Mouse (Mus musculus): ENCODE measurements around the gene Vmn1r33. TPM values are rescaled to one million over a fixed set of nuclear protein-coding genes. Genes with fewer than 3 reads are reported as not detected.

Vmn1r33 gene
- not detected in 2 replicates for polyA plus RNA-seq (2012; rRNA removed)

DNA sequence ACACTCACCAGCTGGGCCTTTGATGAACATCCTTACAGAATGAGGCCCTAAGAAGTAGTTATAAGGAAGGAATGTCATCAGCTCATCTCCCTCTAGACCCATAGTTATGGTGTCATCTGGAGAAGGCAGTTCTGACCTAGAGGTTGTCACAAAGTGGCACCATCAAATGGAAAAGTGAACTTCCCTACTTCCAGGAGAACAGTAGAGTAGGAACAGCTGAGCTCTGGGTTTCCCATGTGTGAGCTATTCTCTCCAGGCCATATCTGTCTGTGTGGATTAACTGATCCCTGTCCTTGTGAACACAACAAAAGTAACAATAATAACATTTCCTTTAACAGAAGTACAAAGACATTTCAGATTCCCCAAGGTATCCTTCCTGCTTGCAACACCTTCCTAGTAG lies at the start of gene Vmn1r33:
Gene Vmn1r33 (minus strand): TSS at position 101 of the 400 bp plus-strand sequence.

DNA sequence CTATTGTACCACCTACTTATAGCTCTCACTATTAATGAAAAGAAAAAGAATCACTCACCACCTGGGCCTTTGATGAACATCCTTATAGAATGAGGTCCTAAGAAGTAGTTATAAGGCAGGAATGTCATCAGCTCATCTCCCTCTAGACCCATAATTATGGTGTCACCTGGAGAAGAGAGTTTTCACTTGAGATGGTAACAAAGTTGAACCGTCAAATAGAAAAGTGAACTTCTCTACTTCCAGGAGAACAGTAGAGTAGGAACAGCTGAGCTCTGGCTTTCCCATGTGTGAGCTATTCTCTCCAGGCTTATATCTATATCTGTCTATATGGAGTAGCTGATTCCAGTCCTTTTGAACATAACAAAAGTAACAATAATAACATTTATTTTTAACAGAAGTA lies 25.7 kb upstream of the Vmn1r33 start, which contains the start of gene Vmn1r34:
Gene Vmn1r34 (minus strand): TSS at position 101 of the 400 bp plus-strand sequence.

Other genes with a start within 250 kb of the Vmn1r33 start
- gene Mad2l1, start 82.9 kb downstream of the Vmn1r33 start, polyA plus RNA-seq (2012; rRNA removed) = 24.2 and 27.3 TPM in 2 replicates
- not detected in 2 replicates for gene Vmn1r32, start 58.2 kb downstream of the Vmn1r33 start, polyA plus RNA-seq (2012; rRNA removed)
- not detected in 2 replicates for gene Vmn1r34, start 25.6 kb upstream of the Vmn1r33 start, polyA plus RNA-seq (2012; rRNA removed)
- gene Vmn1r35, start 67.6 kb upstream of the Vmn1r33 start, polyA plus RNA-seq (2012; rRNA removed) = not detected in 2 replicates
- not detected in 2 replicates for gene Vmn1r36, start 100.9 kb upstream of the Vmn1r33 start, polyA plus RNA-seq (2012; rRNA removed)
- not detected in 2 replicates for gene Vmn1r37, start 111.1 kb upstream of the Vmn1r33 start, polyA plus RNA-seq (2012; rRNA removed)
- not detected in 2 replicates for gene Vmn1r38, start 164.3 kb upstream of the Vmn1r33 start, polyA plus RNA-seq (2012; rRNA removed)
- not detected in 2 replicates for gene Vmn1r39, start 192.3 kb upstream of the Vmn1r33 start, polyA plus RNA-seq (2012; rRNA removed)

Measured in liver, embryonic 18 days (tissue).